Mouse (Mus musculus) large intestine, adult 2 months (tissue): ENCODE data around the gene Hoxb7. TPM values are rescaled to one million over a fixed set of nuclear protein-coding genes. Genes with fewer than 3 reads are reported as not detected.

ENCODE experiments used
- DNase-seq: peaks from one replicate; pipeline ENCODE4 v3.0.0-alpha.2; 2012; ENCODE audit warnings: low read depth, low spot score
- WGBS: fragments of 180-500 bp; shearing (Covaris S2); methylation state at CpG from one replicate; pipeline ENCODE4 v1.1.7; 2018; 5-methylcytosine and 5-hydroxymethylcytosine counted together
- polyA plus RNA-seq: library from polyadenylated mRNA; depleted of rRNA; stranded (reverse); fragments of >200 nt; gene quantifications from 2 replicates; pipeline ENCODE4 v1.2.3, GENCODE M21; 2012

Hoxb7 gene
- polyA plus RNA-seq, 1 experiment = 6.5 TPM

DNA sequence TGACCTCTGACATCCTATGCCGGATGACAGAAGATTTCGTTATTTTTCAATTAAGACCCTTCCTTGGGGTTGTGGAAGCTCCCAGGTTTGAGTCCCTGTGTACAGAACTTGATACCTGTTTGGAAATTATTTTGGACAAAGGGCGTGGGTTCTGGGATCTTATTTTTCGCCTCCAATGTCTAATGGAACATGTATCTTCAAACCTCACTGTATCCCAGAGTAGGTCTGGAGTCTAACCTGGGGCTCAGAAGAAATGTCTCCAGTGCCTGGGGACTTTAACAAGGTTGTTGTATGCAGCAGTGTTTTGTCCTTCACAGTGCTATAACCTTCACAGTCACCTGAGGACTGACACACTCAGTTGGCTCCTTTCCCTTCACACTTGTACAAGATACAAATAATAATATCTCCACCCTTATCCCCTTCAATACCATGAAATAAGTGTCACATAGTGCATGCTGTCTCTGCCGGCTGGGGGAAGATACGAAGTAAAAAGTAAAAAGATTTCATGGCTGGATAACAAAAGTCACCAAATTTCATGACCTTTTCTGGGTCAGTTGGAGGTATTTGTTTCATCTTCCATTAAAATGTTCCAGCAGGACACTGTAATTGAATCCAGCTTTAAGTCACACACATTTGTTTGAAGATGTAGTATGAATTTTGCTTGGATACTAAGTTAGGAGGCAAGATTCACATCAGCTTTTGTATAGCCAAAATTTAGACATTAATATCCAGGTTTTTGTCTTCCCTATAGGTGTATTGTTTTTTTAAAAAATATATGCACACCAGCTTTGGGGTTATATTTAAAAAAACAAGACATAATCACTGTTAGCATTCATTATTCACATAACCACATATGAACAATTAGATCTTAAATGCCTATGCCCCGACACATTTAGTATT is 19.2 kb upstream of the Hoxb7 start:
- WGBS = 44% methylated on average over 7 of the region's 7 CpGs

GRCm38 (mm10) chr11:96268031-96268745 is 18.2 kb upstream of the Hoxb7 start:
- WGBS = 50% methylated on average over 1 of the region's 1 CpGs
- no peak for DNase-seq

More for the DNA sequence above, 19.2 kb upstream of the Hoxb7 start:
- DNase-seq = no peak

GRCm38 (mm10) chr11:96269869-96270268 is 16.6 kb upstream of the Hoxb7 start:
- under 1% methylated on average over 19 of the region's 19 CpGs for WGBS
- DNase-seq = no peak

DNA sequence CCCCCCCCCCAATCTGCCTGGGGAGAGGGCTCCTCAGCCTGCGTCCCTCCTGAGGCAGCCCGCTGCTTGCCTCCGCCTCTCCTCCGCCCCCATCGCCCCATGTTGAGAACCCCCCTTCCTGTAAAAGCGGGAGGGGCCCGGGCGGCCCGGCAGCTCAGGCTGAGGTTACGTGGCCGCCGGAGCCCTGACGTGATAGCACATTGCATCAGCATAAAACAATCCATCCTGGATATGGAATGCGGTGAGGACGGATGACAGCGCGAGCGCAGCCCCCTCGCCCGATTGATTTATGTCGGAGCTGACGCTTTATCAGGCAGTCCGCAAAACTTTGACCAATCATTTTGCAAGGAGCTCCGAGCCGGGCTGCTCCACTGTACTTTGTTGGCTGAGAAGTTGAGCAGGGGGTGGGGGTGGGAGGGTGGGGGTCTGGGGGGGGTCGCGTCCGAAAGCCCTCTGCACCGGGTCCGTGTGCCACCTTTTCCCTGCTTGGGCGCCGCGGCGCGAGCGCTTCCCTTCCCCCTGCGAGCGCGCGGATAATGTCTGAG is 15.4 kb upstream of the Hoxb7 start, which contains the start of gene Hoxb9:
Gene Hoxb9 (plus strand): TSS at position 462 of the 545 bp plus-strand sequence.
- no peak for DNase-seq
- WGBS = 1% methylated on average over 40 of the region's 40 CpGs

DNA sequence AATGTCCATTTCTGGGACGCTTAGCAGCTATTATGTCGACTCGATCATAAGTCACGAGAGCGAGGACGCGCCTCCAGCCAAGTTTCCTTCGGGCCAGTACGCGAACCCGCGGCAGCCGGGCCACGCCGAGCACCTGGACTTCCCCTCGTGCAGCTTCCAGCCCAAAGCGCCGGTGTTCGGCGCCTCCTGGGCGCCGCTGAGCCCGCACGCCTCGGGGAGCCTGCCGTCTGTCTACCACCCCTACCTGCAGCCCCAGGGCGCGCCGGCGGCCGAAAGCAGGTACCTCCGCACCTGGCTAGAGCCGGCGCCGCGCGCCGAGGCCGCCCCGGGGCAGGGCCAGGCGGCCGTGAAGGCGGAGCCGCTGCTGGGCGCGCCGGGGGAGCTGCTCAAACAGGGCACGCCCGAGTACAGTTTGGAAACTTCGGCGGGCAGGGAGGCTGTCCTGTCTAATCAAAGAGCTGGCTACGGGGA is 14.8 kb upstream of the Hoxb7 start:
- no peak for DNase-seq
- under 1% methylated on average over 52 of the region's 52 CpGs for WGBS

GRCm38 (mm10) chr11:96272024-96272921 is 14.2 kb upstream of the Hoxb7 start:
- DNase-seq = no peak
- WGBS = 2% methylated on average over 57 of the region's 58 CpGs

- no peak for DNase-seq
- WGBS = 35% methylated on average over 10 of the region's 10 CpGs
Measured at GRCm38 (mm10) chr11:96274428-96274827, 12.0 kb upstream of the Hoxb7 start.

DNA sequence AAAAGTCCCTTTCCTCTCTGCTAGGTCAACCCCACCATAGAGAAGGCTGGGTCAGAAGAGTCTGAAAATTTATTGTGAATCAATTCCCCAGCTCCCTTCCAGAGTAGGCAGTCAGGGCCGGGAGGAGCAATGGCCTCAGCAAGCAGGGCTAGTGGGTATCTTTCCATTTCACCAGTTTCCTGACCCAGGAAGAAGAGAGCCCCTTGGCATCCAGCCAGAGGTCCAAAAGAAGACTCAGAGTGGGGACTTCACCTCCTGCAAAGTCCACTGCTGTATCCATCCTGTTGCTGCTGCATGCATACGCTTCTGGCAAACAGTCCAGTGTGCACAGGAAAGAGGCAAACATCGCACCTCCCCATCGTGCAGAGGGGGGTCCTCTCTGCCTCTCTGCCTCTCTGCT is 10.5 kb upstream of the Hoxb7 start:
- no peak for DNase-seq
- WGBS = 26% methylated on average over 4 of the region's 4 CpGs

DNA sequence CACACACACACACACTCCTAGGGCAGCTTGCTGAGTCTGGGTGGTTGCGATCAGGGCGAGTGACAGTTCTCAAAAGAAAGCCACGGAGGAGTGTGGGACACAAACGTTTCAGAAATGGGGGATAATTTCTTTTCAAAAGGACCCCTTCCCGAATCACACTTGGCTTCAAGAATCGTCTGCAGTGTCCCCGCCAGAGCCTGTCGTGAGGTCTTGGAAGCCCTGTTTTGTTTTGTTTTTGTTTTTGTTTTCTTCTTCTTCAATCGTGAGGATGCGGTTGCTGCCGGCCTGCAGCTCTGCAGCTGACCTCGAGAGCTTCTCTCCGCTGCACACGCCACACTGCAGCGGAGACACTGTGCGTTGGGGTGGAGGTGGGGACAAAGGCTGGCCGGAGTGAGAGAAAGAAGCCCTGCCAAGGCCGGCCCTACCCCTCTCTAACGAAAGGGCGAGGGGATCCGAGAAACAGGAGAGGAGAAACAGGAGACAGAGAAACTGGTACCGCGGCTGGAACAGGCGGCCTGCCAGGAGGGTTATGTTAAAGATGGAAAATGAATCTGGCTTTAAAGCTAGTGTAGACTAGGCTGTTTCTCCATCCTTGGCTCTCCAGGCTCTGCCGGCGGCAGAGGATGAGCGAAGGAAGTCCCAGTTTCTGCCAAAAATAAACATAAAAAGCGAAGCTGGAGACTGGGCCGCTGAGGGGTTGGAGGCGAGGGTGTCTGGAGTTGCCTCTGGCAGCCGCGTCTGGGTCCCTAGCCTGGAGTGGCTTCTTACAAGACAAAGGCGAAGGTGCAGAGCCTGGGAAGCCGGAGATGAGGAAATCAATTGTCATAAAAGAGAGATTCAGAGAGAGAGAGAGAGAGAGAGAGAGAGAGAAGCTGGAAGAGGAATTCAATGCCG is 9.0 kb upstream of the Hoxb7 start:
- 2% methylated on average over 35 of the region's 35 CpGs for WGBS

DNA sequence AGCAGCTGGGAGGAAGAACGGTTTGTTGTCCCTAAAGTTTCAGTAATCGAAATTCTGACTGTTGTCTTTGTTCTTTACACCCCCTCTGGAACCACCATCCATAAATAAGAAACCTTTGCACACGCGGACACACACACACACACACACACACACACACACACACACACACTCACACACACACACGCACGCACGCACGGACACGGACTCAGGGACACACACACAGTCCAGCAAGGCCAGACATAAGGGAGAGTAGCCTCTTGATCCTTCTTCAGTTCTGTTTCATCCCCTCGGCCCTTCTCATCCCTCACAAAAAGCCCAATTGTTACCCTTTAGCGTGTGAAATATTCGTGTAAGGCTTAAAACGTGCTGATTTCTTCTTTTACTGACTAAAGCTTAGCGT is 8.1 kb upstream of the Hoxb7 start:
- no peak for DNase-seq
- 5% methylated on average over 14 of the region's 14 CpGs for WGBS

More for the DNA sequence above, 9.0 kb upstream of the Hoxb7 start:
- no peak for DNase-seq

GRCm38 (mm10) chr11:96278773-96279172 is 7.7 kb upstream of the Hoxb7 start:
- under 1% methylated on average over 9 of the region's 9 CpGs for WGBS
- DNase-seq = no peak

GRCm38 (mm10) chr11:96279421-96280233 is 6.8 kb upstream of the Hoxb7 start:
- WGBS = 9% methylated on average over 31 of the region's 31 CpGs

GRCm38 (mm10) chr11:96280399-96281378 is 5.7 kb upstream of the Hoxb7 start:
- 22% methylated on average over 8 of the region's 8 CpGs for WGBS
- DNase-seq = no peak

More at GRCm38 (mm10) chr11:96279421-96280233, 6.8 kb upstream of the Hoxb7 start:
- DNase-seq = no peak

DNA sequence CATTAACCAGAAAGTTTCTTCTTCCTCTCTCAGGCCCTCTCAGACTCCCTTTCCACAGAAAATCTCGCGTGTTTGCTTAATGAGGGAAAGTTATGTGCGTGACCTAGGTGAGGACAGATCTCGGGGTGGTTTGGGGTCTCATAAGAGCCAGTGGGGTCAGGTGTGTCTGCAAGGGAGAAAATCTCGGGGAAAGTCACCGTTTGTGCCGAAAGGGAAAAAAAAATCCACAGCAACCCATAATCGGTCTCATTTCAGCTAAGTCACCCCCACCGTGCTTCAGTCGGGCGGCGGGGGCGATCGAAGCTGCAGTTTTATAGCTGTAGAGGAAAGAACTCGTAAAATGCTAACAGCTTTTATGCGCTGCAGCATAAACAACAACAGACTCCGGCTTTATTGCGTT is 5.0 kb upstream of the Hoxb7 start:
- 10% methylated on average over 18 of the region's 18 CpGs for WGBS

GRCm38 (mm10) chr11:96281855-96282570 is 4.4 kb upstream of the Hoxb7 start, which contains the start of gene Hoxb8:
TSS of gene Hoxb8 (plus strand) at chr11:96281905.
- 5% methylated on average over 27 of the region's 27 CpGs for whole genome bisulfite sequencing

More for the DNA sequence above, 5.0 kb upstream of the Hoxb7 start:
- no peak for DNase-seq

More at GRCm38 (mm10) chr11:96281855-96282570, 4.4 kb upstream of the Hoxb7 start, which contains the start of gene Hoxb8:
- no peak for DNase-seq
